Mouse (Mus musculus): ENCODE results near the gene Ints1. TPM values are rescaled to one million over a fixed set of nuclear protein-coding genes. Genes with fewer than 3 reads are reported as not detected.

The Ints1 gene
- total and polyA plus RNA-seq, 2 experiments from 2014 or later = 22.4 to 119 TPM

GRCm38 (mm10) chr5:139718949-139719348 lies 56.5 kb downstream of the Ints1 start:
- ATAC-seq (0 out of 2 replicates have a peak, but pooled peaks have one; percentile 48), DNase-seq (no peak)
- Histone ChIP-seq H3K9me3 (ENCODE audit: low read length) (no peaks in the 10 kb centered on the region), H3K4me1 (ENCODE audit: insufficient read depth) (no peaks in the 10 kb centered on the region), H3K4me2 (ENCODE audit: low read depth) (no peak overlapping the region), H3K36me3 (ENCODE audit: insufficient read depth) (no peaks in the 10 kb centered on the region), H3K9ac (no peak overlapping the region), H3K27me3 (ENCODE audit: insufficient read depth, low read length) (no peaks in the 10 kb centered on the region), H3K4me3 (ENCODE audit: low read depth, low read length) (no peak overlapping the region), H3K27ac (ENCODE audit: low read depth, low read length) (no peak overlapping the region)
- 78% methylated on average over 6 of the region's 7 CpGs for WGBS
- no peak for TF ChIP-seq CTCF (IDR thresholded peaks at IDR 0.05; ENCODE audit: low read depth)

GRCm38 (mm10) chr5:139718540-139718939 lies 56.9 kb downstream of the Ints1 start:
- H3K4me3 ChIP-seq (ENCODE audit: low read depth, low read length) = no peak overlapping the region
- H3K4me2 ChIP-seq (ENCODE audit: low read depth) = no peak overlapping the region
- DNase-seq = no peak
- H3K4me1 ChIP-seq (ENCODE audit: insufficient read depth) = no peaks in the 10 kb centered on the region
- peak; percentile 16; the same call in 1 of the 2 replicates for ATAC-seq
- WGBS = 57% methylated on average over 6 of the region's 6 CpGs
- H3K36me3 ChIP-seq (ENCODE audit: insufficient read depth) = no peaks in the 10 kb centered on the region
- H3K9me3 ChIP-seq (ENCODE audit: low read length) = no peaks in the 10 kb centered on the region
- no peak overlapping the region for H3K27ac ChIP-seq (ENCODE audit: low read depth, low read length)
- no peaks in the 10 kb centered on the region for H3K27me3 ChIP-seq (ENCODE audit: insufficient read depth, low read length)
- TF ChIP-seq CTCF (IDR thresholded peaks at IDR 0.05; ENCODE audit: low read depth) = no peak
- no peak overlapping the region for H3K9ac ChIP-seq

- ATAC-seq (no peak), DNase-seq (peak; percentile 34)
- TF ChIP-seq CTCF (IDR thresholded peaks at IDR 0.05; ENCODE audit: low read depth) = peak; percentile 73
Observed at GRCm38 (mm10) chr5:139717723-139718122, 57.8 kb downstream of the Ints1 start.

GRCm38 (mm10) chr5:139706496-139706895 lies 69.0 kb downstream of the Ints1 start:
- H3K4me1 ChIP-seq (ENCODE audit: insufficient read depth) = no peaks in the 10 kb centered on the region
- H3K27me3 ChIP-seq (ENCODE audit: insufficient read depth, low read length) = no peaks in the 10 kb centered on the region
- no peak for DNase-seq
- no peak for ATAC-seq
- no peak for TF ChIP-seq CTCF (IDR thresholded peaks at IDR 0.05; ENCODE audit: low read depth)
- no peak overlapping the region for H3K4me3 ChIP-seq (ENCODE audit: low read depth, low read length)
- peaks cover 16% of the 10 kb centered on the region; the same call in 1 of the 2 replicates for H3K36me3 ChIP-seq (ENCODE audit: insufficient read depth)
- no peak overlapping the region for H3K27ac ChIP-seq (ENCODE audit: low read depth, low read length)
- no peaks in the 10 kb centered on the region for H3K9me3 ChIP-seq (ENCODE audit: low read length)
- H3K4me2 ChIP-seq (ENCODE audit: low read depth) = no peak overlapping the region
- H3K9ac ChIP-seq = no peak overlapping the region
- 76% methylated on average over 10 of the region's 10 CpGs for WGBS

More at GRCm38 (mm10) chr5:139717723-139718122, 57.8 kb downstream of the Ints1 start:
- Histone ChIP-seq H3K4me1 (ENCODE audit: insufficient read depth) (no peaks in the 10 kb centered on the region), H3K4me3 (ENCODE audit: low read depth, low read length) (no peak overlapping the region), H3K27ac (ENCODE audit: low read depth, low read length) (no peak overlapping the region), H3K36me3 (ENCODE audit: insufficient read depth) (no peaks in the 10 kb centered on the region), H3K9me3 (ENCODE audit: low read length) (no peaks in the 10 kb centered on the region), H3K4me2 (ENCODE audit: low read depth) (no peak overlapping the region), H3K27me3 (ENCODE audit: insufficient read depth, low read length) (no peaks in the 10 kb centered on the region), H3K9ac (no peak overlapping the region)
- WGBS = 95% methylated on average over 2 of the region's 2 CpGs

GRCm38 (mm10) chr5:139702905-139703304 lies 72.6 kb downstream of the Ints1 start:
- no peak overlapping the region for H3K4me2 ChIP-seq (ENCODE audit: low read depth)
- H3K36me3 ChIP-seq (ENCODE audit: insufficient read depth) = no peaks in the 10 kb centered on the region
- H3K27ac ChIP-seq (ENCODE audit: low read depth, low read length) = no peak overlapping the region
- peak; percentile 54 for TF ChIP-seq CTCF (IDR thresholded peaks at IDR 0.05; ENCODE audit: low read depth)
- WGBS = 53% methylated on average over 2 of the region's 2 CpGs
- DNase-seq = no peak
- H3K27me3 ChIP-seq (ENCODE audit: insufficient read depth, low read length) = no peaks in the 10 kb centered on the region
- no peak overlapping the region for H3K4me3 ChIP-seq (ENCODE audit: low read depth, low read length)
- H3K9ac ChIP-seq = no peak overlapping the region
- ATAC-seq = no peak
- H3K9me3 ChIP-seq (ENCODE audit: low read length) = no peaks in the 10 kb centered on the region
- H3K4me1 ChIP-seq (ENCODE audit: insufficient read depth) = no peaks in the 10 kb centered on the region

GRCm38 (mm10) chr5:139702236-139702635 lies 73.2 kb downstream of the Ints1 start:
- 78% methylated on average over 10 of the region's 10 CpGs for WGBS
- TF ChIP-seq CTCF (IDR thresholded peaks at IDR 0.05; ENCODE audit: low read depth) = no peak
- ATAC-seq = no peak

More at GRCm38 (mm10) chr5:139702236-139702635, 73.2 kb downstream of the Ints1 start:
- Histone ChIP-seq H3K9me3 (ENCODE audit: low read length) (no peaks in the 10 kb centered on the region), H3K27ac (ENCODE audit: low read depth, low read length) (no peak overlapping the region), H3K4me3 (ENCODE audit: low read depth, low read length) (no peak overlapping the region), H3K36me3 (ENCODE audit: insufficient read depth) (no peaks in the 10 kb centered on the region), H3K4me2 (ENCODE audit: low read depth) (no peak overlapping the region), H3K4me1 (ENCODE audit: insufficient read depth) (no peaks in the 10 kb centered on the region), H3K27me3 (ENCODE audit: insufficient read depth, low read length) (no peaks in the 10 kb centered on the region), H3K9ac (no peak overlapping the region)
- DNase-seq = no peak

Small RNA genes within 50 kb of the gene (microRNA-seq; reads per million reads assigned to microRNA genes)
- 0.37 to 0.39 reads per million in 2 experiments for gene Mir7037

Other genes with a start within 250 kb of the Ints1 start
- 3.4 and 5.8 TPM in 2 replicates for gene Uncx, start 232.2 kb downstream of the Ints1 start, total RNA-seq (2014; rRNA removed)
- gene Uncx, start 232.2 kb downstream of the Ints1 start, polyA plus RNA-seq (2015; fragmentation: Nextera tagmentation; extraction: Ambion mirVana) = 0.93 and 2.8 TPM in 2 replicates
- gene Micall2, start 39.3 kb downstream of the Ints1 start, total RNA-seq (2014; rRNA removed) = 5.1 and 5.4 TPM in 2 replicates
- 7.1 and 9.9 TPM in 2 replicates for gene Micall2, start 39.3 kb downstream of the Ints1 start, polyA plus RNA-seq (2015; fragmentation: Nextera tagmentation; extraction: Ambion mirVana)
- gene Mafk, start 15.8 kb upstream of the Ints1 start, total RNA-seq (2014; rRNA removed) = 19.7 and 23.2 TPM in 2 replicates
- gene Mafk, start 15.8 kb upstream of the Ints1 start, polyA plus RNA-seq (2015; fragmentation: Nextera tagmentation; extraction: Ambion mirVana) = 8.4 and 9.6 TPM in 2 replicates
- 0.10 and 0.15 TPM in 2 replicates for gene Tmem184a, start 44.2 kb upstream of the Ints1 start, total RNA-seq (2014; rRNA removed)
- gene Tmem184a, start 44.2 kb upstream of the Ints1 start, polyA plus RNA-seq (2015; fragmentation: Nextera tagmentation; extraction: Ambion mirVana) = 0.12 TPM in 1 of 2 replicates, not detected in the other
- 0.69 TPM in 1 of 2 replicates, not detected in the other for gene Gm26938, start 50.7 kb upstream of the Ints1 start, total RNA-seq (2014; rRNA removed)
- not detected in 2 replicates for gene Gm26938, start 50.7 kb upstream of the Ints1 start, polyA plus RNA-seq (2015; fragmentation: Nextera tagmentation; extraction: Ambion mirVana)
- gene Psmg3, start 51.2 kb upstream of the Ints1 start, total RNA-seq (2014; rRNA removed) = 26.9 and 30.1 TPM in 2 replicates
- gene Psmg3, start 51.2 kb upstream of the Ints1 start, polyA plus RNA-seq (2015; fragmentation: Nextera tagmentation; extraction: Ambion mirVana) = 63.9 and 66.3 TPM in 2 replicates
- gene Elfn1, start 132.3 kb upstream of the Ints1 start, total RNA-seq (2014; rRNA removed) = 17.2 and 28.9 TPM in 2 replicates
- 3.4 and 4.1 TPM in 2 replicates for gene Elfn1, start 132.3 kb upstream of the Ints1 start, polyA plus RNA-seq (2015; fragmentation: Nextera tagmentation; extraction: Ambion mirVana)